Mouse (Mus musculus): ENCODE measurements around the gene Nudt6.

Gene Nudt6

DNA sequence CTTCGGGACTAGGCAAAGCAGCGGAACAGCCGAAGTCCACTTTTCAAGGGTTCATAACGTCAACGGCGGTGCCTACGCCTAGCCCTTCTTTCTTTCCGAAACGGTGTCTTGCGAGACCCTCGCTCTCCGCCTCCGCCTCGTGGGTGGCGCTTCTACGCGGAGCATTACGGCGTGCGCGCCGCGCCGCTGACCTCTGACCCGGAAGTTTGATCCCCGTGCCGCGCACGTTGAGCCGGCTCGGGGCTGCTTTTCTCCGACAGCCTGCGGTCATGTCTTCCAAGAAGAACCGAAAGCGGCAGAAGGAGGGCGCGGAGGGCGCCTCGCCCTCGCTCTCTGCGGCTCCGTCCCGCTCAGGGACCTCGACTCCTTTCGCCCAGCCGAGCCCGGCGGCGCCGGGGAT is at the start of gene Nudt6:
TSS of gene Nudt6 (minus strand) at position 140 of the 400 bp plus-strand sequence.
- peak; percentile 89 for DNase-seq (ENCODE audit: low read depth, low spot score)

DNA sequence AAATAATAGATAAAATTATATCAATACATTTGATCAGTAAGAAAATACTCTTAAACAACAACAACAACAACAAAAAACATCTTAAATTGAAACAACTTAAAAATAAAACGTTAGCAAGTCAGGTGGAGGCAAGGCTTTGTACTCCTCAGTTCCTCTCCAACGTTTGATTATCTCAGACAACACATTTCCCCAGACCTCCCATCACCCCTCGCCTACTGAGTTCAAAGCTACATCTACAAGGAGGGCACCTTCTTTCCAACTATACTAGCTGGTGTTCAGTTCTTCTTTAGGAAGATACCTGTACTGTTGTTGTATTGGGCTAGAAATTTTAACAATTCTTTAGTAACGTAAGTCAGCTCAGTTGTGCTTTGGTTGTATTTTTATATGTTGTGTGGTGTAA is 49.3 kb upstream of the Nudt6 start:
- no peak for DNase-seq (ENCODE audit: low read depth, low spot score)

DNA sequence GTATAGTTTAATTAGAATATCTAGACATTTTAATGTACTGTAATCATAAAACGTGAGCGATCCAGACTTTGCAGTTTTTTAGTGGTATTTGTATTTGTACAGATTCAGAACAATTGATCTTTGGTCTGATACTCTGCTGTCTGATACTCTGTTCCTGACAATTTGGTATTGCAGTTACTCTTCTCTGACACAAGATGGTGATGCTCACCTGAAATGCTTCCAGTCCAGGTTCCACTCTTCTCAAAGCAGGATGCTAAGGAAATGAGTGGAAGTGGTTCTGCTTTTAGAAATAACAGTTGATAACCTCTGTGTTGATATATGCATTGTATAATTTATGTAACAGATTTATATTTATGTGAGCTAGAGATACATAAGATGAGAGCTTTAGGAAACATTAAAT is 48.2 kb upstream of the Nudt6 start:
- peak; percentile 54 for DNase-seq (ENCODE audit: low read depth, low spot score)

DNA sequence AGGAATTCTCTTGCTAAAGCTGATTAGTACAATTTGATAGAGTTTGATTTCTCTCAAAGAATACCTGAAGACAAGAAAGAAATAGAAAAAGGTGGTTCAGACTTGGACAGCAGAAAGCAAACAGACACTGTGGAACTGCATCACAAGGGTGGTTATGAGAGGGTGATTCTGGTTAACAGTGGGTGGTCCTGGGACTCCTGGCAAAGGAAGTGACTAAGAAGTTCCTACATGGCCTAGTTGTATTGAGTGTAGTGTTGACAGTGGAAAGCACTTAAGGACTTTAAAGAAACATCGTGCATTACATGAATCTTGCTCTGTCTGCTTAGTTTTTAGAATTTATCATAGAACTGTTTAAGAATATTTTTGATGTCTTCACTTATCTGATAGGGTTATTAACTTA is 36.0 kb upstream of the Nudt6 start:
- no peak for DNase-seq (ENCODE audit: low read depth, low spot score)

DNA sequence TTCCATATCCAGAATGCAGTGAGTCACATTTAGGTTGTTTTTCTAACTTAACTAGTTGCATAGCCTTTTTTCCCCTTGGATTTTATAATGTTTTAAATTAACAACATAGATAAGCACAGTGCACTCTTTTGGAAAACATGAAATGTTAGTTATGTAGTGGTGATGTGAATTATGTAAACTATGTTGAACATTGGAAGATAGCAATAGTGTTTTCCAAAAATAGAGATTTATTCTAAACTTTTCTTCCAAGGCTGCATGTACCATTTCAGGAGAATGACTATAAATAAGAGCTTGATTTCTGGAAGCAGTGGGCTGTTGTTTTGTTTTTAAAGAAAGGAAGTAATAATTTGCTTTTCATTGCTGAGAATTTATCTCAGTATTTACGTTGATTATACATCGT is 23.4 kb upstream of the Nudt6 start:
- DNase-seq (ENCODE audit: low read depth, low spot score): no peak

DNA sequence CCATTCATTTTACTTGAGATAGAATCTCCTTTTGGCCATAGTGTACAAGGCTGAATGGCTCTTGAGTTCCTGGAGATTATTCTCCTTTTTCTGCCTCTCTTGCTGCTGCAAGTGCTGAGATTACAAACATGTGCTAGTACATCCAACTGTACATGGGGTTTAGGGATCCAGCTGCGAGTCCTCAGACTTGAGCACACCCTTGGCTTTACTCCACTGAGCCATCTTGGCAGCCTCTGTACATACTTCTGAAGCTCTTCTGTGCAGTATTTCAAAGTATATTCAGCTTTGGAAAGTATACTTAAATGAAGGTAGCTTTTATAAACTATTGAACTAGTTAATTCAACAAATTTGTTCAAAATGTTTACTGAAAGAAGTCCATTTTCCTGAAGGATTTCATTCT is 19.8 kb upstream of the Nudt6 start:
- no peak for DNase-seq (ENCODE audit: low read depth, low spot score)

DNA sequence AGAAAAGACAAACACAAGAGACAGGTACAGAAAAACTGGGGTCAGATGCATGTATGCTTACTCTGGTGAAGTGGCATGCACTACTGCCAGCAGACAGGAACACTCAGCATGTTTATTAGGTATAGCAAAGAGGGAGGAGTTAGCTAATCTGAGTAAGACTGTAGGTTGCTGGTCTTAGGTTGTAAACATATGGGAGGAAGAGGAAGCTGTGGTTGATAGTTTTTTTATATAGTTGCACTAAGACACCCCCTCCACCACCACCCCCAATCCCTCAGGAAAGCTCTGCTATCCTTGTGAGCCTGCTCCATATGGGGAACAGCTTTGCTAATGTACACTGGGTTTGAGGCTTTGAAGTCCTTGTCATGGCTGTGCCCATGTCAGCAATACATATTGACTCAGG is 10.3 kb upstream of the Nudt6 start:
- no peak for DNase-seq (ENCODE audit: low read depth, low spot score)

DNA sequence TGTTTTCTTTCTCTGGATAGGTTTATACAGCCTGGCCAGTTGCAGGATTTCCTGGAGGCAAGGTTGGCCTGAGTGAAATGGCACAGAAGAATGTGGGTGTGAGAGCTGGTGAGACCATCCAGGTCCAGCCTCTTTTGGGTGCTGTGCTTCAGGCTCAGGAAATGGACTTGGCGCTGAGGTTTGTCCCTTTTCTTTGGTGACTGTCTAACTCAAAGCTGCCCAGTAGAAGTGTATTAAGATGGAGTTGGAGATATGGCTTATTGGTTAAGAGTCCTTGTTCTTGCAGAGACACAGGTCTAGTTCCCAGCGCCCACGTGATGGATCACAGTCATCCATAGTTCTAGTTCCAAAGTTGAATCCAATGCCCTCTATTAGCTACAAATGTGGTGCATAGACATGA is 6.1 kb upstream of the Nudt6 start:
- no peak for DNase-seq (ENCODE audit: low read depth, low spot score)

DNA sequence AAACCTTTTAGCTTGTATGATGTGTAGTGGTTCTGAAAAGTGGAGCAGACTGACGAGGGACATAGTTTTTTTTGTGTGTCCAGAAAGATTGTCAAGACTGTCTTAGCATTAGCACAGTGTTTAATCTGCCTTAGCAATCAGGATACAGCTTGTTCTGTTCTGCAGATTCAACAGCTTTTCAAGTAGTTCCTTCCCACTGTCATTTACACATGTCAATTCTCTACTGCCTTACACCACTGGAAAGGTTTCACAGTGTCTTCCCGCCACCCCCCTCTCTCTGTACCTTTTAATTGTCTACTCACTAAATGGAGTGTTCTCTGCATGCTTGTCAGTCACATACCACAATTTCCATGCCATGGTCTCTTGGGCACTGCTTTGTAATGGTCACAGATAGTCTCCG is 1.2 kb upstream of the Nudt6 start:
- peak; percentile 40 for DNase-seq (ENCODE audit: low read depth, low spot score)

DNA sequence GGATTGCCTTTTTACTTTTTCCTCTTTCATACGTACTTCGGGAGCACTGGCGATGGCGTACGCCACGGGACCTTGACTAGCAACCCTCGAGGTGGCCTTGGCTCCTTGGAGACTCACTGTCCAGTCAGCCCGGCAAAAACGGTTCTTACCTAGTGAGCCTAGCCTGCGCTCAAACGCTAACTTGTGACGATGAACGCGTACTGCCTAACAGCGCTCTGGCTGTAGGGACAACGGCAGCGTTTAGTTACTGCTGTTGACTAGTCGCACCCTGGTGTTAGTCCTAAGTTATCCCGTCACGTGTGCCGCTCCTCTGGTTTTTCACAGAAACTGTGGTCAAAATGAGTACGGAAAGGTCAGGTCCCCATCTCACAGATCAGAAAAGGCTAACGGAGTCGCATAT is 630 bp upstream of the Nudt6 start:
- peak; percentile 57 for DNase-seq (ENCODE audit: low read depth, low spot score)

DNA sequence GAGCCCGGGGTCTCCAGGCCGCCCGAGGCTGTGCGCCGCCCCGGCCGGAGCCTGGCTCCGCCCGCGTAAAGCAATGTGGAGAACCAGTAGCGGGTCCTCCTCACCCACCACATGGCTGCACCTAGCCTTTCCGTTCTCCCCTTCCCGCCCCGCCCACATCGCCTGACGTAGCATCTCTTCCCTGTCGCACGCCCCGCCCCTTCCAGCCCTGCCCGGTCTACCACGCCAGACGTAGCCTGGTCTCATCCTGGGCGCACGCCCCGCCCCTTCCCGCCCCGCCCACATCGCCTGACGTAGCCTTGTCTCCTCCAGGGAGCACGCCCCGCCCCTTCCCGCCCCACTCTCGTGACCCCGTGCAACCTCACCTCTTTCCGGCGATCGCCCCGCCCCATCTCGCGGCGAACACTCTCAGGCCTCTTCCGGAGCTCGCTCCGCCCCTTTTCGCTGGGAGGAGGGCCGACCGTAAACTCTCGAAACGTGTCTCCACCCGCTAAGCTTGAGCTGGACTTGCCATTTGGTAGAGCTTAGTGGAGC is 486 bp downstream of the Nudt6 start, which contains the start of gene Spata5:
TSS of gene Spata5 (plus strand) at position 439 of the 534 bp plus-strand sequence.
- peak; percentile 99 for DNase-seq (ENCODE audit: low read depth, low spot score)

DNA sequence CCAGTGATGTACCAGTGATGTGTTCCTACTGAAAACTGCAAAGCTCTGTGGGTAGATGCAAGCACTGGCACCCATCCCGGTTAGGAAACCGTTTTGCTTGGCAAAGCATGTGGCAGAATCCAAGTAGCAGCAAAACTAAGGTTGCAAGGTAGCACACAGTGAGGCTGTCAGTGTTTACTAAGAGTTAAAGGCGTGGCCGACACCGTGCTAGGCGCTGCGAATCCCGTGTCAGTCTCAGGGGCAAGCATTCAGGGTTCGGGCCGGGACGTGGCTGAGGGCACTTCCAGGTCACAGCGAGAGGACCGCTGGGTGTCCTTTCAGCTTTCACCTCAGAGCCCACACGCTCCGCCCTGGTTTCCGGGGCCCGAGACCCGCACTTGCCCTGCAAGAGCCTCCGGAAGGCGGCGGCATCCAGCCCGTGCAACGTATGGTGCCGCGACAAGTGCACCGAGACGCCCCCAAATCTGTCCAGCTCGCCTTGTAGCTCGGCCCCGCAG is 1.0 kb downstream of the Nudt6 start:
- peak; percentile 76 for DNase-seq (ENCODE audit: low read depth, low spot score)

DNA sequence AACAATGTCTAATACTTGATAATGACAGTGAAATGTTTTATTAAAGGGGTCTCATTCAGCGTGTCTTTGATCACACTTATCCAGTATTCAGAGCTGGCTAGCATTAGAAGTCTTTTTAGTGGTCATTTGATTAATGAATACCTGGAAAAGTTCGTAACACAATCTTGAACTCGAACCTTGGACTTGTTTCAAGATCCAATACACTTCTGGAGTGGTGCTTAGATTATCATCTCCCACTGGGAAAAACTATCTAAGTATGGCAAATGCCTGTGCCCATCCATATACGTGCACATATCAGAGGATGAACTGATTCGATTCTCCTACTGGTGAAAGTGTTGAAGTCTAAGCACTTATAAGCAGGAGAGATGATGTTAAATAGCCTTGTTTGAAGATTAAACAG is 1.7 kb downstream of the Nudt6 start:
- DNase-seq (ENCODE audit: low read depth, low spot score): peak; percentile 27

DNA sequence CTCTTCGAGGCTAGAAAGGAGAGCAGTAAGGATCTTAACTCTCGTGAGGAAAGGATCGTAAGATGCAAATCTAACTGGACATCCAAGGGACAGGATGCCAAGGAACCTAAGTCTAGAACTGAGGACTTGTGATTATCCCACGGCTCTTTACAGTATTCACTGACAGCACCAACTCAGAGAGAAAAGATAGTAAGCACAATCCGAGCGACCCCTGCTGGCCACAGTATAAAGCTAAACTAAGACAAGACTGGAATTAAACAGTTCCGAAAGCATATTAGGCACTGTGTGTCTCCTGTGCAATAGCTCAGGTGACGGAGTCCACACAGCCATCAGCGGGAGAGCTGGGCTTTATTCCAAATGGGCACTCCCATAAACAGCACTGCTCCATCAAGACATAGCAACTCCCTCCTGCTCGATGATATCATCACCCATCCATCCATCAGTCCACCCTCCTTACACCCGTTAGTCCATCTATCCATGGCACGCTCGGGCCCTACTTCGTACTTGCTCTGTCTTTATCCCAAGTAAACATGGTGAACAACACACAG is 5.5 kb downstream of the Nudt6 start:
- DNase-seq (ENCODE audit: low read depth, low spot score): peak; percentile 96

DNA sequence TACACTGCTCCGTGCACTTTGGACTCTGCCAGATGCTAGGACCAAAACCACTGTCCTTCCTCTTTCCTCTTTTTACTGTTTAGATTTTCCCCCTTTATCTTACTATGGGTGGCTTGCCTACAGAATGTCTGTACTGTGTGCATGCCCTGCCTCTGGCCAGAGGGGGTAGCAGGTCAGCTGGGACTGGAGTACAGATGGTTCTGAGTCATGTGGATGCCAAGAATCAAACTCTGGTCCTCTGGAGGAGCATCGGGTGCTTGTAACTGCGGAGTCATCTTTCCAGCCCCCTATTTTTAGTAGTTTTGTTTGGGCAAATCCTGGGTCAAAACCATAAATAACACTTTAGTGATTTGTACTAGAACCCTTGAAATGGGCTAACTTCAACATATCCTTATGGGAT is 6.6 kb downstream of the Nudt6 start:
- DNase-seq (ENCODE audit: low read depth, low spot score): peak; percentile 70

DNA sequence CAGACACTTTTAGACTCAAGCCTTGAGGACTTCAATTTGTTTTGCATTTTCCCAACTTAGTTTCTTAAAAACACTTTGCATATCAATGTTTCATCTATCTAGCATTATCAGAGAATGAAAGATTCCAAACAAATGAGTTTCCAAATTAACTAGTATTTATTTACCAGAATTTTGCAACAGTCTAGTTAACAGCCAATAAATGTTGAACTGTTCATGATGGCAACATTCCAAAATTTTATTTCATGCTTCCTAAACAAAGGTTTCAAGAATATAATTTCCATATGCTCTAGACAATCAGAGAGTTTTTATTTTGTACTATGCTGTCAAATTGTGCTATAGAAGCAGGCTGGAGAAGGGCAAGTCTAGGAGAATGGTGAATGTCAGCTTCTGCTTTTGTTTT is 12.4 kb downstream of the Nudt6 start:
- no peak for DNase-seq (ENCODE audit: low read depth, low spot score)

DNA sequence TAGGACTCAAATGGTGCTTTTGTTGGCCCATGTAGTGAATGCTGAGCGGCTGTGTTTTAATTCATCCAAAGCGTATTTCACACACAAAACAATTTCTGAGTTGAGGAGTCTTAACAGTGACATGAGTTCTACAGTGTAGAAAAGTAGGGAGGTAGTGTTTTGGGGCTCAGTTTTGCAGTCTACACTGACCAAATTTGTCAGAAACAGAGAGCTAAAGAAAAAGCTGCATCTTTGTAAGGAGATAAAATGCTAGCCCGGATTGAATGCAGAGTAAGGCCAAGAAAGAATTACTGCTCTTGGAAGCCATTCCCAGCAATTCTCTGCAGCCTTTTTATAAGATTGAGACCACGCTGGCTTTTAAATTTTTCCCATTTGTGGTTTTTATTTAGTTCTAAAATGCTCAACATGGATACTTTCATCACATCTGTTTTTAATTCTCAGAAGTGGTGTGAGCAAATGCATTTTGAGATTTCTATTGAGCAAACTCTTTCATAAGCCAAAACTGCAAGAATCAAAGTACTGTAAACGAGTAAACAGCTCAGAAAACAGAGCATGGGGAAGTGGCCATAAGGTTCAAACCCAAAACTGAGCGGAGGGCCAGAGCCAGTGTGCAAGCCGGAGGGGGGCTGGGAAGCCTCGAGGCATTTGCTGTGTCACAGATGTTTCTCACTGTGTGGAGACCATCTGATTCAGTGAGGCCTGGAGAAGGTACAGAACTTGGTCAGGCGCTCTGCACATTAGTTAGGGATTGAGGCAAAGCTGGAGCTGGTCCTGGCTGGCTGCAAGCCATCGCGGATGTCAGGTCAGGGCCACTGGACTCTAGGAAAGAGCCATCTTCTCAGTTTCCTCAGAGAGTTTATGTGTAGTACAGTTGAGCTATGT is 18.0 kb downstream of the Nudt6 start:
- peak; percentile 93 for DNase-seq (ENCODE audit: low read depth, low spot score)

DNA sequence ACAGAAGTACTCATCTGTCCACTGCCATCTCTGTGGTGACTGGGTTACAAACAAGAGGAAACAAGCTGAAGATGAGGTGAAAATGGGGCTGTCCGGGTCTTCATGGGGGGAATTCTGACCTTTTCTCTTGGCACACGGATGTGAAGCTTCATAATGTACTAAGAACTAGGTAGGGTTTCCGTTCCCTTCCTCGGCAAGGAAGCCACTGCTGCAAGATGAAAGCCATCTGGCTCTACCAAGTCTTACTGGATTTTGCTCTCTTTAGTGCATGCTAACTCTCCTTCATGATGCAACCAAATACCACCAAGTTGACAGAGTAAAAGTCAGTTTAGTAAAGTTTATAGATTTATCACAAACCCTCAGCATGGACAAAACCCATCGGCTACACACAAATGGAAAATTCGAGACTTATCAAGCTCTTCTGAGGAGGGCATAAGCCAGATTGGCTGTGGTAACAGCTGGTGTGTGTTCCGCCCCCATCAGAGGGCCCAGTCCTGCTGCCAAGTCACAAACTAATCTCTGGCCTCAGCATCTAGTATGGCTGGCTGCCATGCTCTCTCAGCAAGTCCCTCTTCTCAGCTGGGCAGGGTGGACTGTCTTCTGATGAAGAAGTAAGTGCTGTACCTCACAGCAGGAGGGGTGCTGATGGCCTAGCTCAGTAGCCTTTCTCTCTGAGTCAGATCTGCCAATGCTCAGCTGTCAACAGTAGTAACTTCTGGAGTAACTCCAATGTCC is 21.2 kb downstream of the Nudt6 start:
- peak; percentile 84 for DNase-seq (ENCODE audit: low read depth, low spot score)

DNA sequence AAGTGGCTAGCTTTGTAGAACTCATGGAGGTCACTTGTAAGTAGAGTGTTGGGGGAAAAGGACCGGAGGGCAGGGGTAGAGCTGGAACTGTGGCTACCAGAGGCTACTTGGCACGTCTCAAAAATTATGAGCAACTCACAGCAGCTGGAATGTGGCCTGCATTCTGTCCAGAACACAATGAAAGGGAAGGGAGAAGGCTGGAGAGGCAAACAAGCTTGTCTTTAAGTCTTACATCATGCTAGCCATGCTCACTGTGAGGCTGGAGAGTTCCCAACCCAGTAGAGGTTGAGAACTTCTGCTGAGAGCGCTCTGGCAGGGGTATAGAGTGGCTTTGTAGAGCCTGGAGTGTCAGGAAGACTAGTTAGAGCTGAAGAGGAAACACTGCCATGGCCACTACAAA is 22.4 kb downstream of the Nudt6 start:
- DNase-seq (ENCODE audit: low read depth, low spot score): peak; percentile 52

DNA sequence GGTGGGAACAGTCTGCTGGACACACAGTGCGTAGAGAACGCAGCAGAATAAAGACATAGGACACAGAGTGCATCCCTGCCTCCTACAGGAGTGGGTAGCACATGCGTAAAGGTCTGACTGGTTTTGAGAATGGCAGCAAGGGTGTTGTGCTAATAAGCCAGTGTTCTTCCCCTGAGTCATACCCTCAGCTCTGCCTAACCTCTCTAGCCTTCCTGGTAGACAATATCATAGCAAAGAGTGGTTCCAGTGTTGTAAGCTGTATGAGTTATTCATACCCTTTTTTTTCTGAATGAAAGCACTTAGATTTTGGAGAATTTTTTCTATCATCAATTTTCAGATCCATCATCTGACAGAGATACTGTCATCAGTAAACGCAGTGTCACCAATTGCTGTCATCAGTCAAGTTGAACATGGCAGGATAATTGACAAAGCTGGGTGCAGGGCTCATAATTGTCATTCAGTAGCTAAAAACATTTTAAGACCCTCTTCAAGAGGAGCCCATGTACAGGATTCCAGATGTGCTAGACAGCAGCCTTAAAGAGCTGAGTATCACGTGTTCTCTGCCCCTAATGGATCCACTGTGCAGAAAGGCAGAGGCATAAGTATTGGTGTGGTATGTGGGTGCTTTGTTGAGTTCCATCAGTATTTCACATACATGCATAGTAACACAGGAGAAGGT is 22.9 kb downstream of the Nudt6 start:
- no peak for DNase-seq (ENCODE audit: low read depth, low spot score)

DNA sequence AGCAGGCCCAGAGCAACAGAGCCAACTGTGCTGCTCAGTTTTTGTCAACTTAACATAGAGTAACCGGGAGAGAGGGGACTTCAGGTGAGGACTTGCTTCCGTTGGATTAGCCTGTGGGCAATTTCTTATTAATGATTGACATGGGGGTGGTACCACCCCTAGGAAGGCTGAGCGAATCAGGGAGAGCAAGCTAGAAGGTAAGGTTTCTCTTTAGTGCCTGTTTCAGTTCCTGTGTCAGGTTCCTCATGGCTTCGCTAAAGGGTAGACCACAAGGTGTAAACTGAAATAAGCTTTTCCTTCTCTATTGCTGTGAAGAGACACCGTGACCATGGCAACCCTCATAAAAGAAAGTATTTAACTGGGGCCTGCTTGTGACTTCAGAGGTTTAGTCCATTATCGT is 32.7 kb downstream of the Nudt6 start:
- no peak for DNase-seq (ENCODE audit: low read depth, low spot score)
